Comparison of ENCODE assay signal across 25 mouse cellular contexts in genomic region chr9:45183266-45183665, GRCm38 (mm10). TPM values are rescaled to one million over a fixed set of nuclear protein-coding genes. Genes with fewer than 3 reads are reported as not detected.
DNase-seq lines count a peak whose midpoint lies in the region; ATAC-seq lines count a peak whose summit lies in the region.
"Had no signal": no experiment of that assay in that cellular context is flagged by ENCODE, and none has a peak within 500 bp of the region (broad histone marks: within the 10 kb centered on the region; RNA-seq: fewer than 3 reads in every experiment).

No protein-coding gene starts in this region.

- WGBS in forebrain, embryonic 11.5 days: 80% methylated on average over 6 of the region's 6 CpGs
- WGBS in forebrain, embryonic 14.5 days: 86% methylated on average over 6 of the region's 6 CpGs

- H3K9ac ChIP-seq in forebrain, embryonic 11.5 days (ENCODE audit: low read length): no peak overlapping the region
- H3K9ac ChIP-seq in forebrain, embryonic 14.5 days (ENCODE audit: low read length): no peak overlapping the region
- H3K9ac ChIP-seq: embryonic facial prominence, embryonic 13.5 days; forebrain, embryonic 13.5 days; hindbrain, embryonic 12.5 days had no signal

- H3K4me1 ChIP-seq in forebrain, embryonic 11.5 days (replicated peaks; ENCODE audit: control insufficient read depth, insufficient read depth, low read length): no peaks in the 10 kb centered on the region
- no peaks in the 10 kb centered on the region for H3K4me1 ChIP-seq in forebrain, embryonic 14.5 days (ENCODE audit: control insufficient read depth, insufficient read depth, low read length)
- H3K4me1 ChIP-seq: embryonic facial prominence, embryonic 13.5 days; forebrain, embryonic 13.5 days; heart, embryonic 10.5 days; hindbrain, embryonic 12.5 days had no signal

- no peak overlapping the region for H3K4me3 ChIP-seq in forebrain, embryonic 11.5 days (ENCODE audit: low read depth, low read length)
- no peak overlapping the region for H3K4me3 ChIP-seq in forebrain, embryonic 14.5 days (ENCODE audit: low read depth, low read length)
- H3K4me3 ChIP-seq: embryonic facial prominence, embryonic 13.5 days; forebrain, embryonic 13.5 days; gastrocnemius, adult 2 months; heart, embryonic 10.5 days; hindbrain, embryonic 12.5 days had no signal

- H3K27ac ChIP-seq in forebrain, embryonic 11.5 days (ENCODE audit: low read depth, low read length): no peak overlapping the region
- H3K27ac ChIP-seq in forebrain, embryonic 14.5 days (ENCODE audit: low read depth, low read length): no peak overlapping the region
- H3K27ac ChIP-seq: embryonic facial prominence, embryonic 13.5 days; forebrain, embryonic 13.5 days; gastrocnemius, adult 2 months; heart, embryonic 10.5 days; hindbrain, embryonic 12.5 days had no signal

- H3K4me2 ChIP-seq in forebrain, embryonic 11.5 days (ENCODE audit: low read depth, low read length, severe bottlenecking): no peak overlapping the region
- no peak overlapping the region for H3K4me2 ChIP-seq in forebrain, embryonic 14.5 days (ENCODE audit: low read length)
- H3K4me2 ChIP-seq: embryonic facial prominence, embryonic 13.5 days; forebrain, embryonic 13.5 days; hindbrain, embryonic 12.5 days had no signal

- H3K9me3 ChIP-seq in forebrain, embryonic 11.5 days (ENCODE audit: control insufficient read depth, low read length): no peaks in the 10 kb centered on the region
- no peaks in the 10 kb centered on the region for H3K9me3 ChIP-seq in forebrain, embryonic 14.5 days (replicated peaks; ENCODE audit: control insufficient read depth, low read length)
- H3K9me3 ChIP-seq: embryonic facial prominence, embryonic 13.5 days; forebrain, embryonic 13.5 days; heart, embryonic 10.5 days; hindbrain, embryonic 12.5 days had no signal

- H3K36me3 ChIP-seq in forebrain, embryonic 11.5 days (ENCODE audit: control insufficient read depth, insufficient read depth, low read length): no peaks in the 10 kb centered on the region
- H3K36me3 ChIP-seq in forebrain, embryonic 14.5 days (ENCODE audit: control insufficient read depth, insufficient read depth, low read length): no peaks in the 10 kb centered on the region
- H3K36me3 ChIP-seq: embryonic facial prominence, embryonic 13.5 days; heart, embryonic 10.5 days; hindbrain, embryonic 12.5 days had no signal

- intact Hi-C loops in left cerebral cortex, postnatal 4 days (cut with DNase I): no loop called here
- intact Hi-C loops in left cerebral cortex, postnatal 14 days (cut with DNase I): no loop called here

- ATAC-seq in forebrain, embryonic 11.5 days (replicated peaks; ENCODE audit: low FRiP score): no peak
- ATAC-seq in forebrain, embryonic 14.5 days: no peak
- ATAC-seq: forebrain, embryonic 13.5 days; hindbrain, embryonic 16.5 days; inflammation-experienced regulatory T-cells, adult 6 months had no signal

- peak; percentile 5 for DNase-seq in cerebellum, adult 9-11 months
- DNase-seq in cerebellum, adult 8-10 months: no peak
- peak; percentile 24 for DNase-seq in forebrain, embryonic 11.5 days (ENCODE audit: low spot score)
- no peak for DNase-seq in forebrain, embryonic 14.5 days (ENCODE audit: low spot score)
- peak; percentile 24 for DNase-seq in left cerebral cortex, postnatal 4 days
- DNase-seq in left cerebral cortex, postnatal 14 days (ENCODE audit: low spot score in 2 of 2): no peak
- DNase-seq in thymus, postnatal 4 days: peak; percentile 37
- no peak for DNase-seq in thymus, postnatal 25 days
- DNase-seq: adrenal gland, postnatal 10 days; cerebellum, adult 9-10 months; gastrocnemius, adult 2 months; gastrocnemius, postnatal 25 days; heart, postnatal 10 days; heart, postnatal 4 days had no signal

- no peaks in the 10 kb centered on the region for H3K27me3 ChIP-seq in forebrain, embryonic 11.5 days (ENCODE audit: control insufficient read depth, insufficient read depth, low read length)
- no peaks in the 10 kb centered on the region for H3K27me3 ChIP-seq in forebrain, embryonic 14.5 days (replicated peaks; ENCODE audit: control insufficient read depth, insufficient read depth, low read length)
- H3K27me3 ChIP-seq: embryonic facial prominence, embryonic 13.5 days; forebrain, embryonic 13.5 days; hindbrain, embryonic 12.5 days had no signal

RNA-seq across cellular contexts. Expression of gene BC049352, which starts 1.5 kb away (rescaled TPM):
- polyA plus RNA-seq in forebrain, embryonic 11.5 days (2014; fragmentation: Nextera tagmentation; extraction: Ambion mirVana): not detected in 2 replicates
- not detected in 2 replicates for polyA plus RNA-seq in forebrain, embryonic 14.5 days (2014; fragmentation: Nextera tagmentation; extraction: Ambion mirVana)
- total RNA-seq in left cerebral cortex, postnatal 4 days (2021): not detected
- total RNA-seq in left cerebral cortex, postnatal 14 days (2021): under 1 TPM; 0.55 to 0.66 TPM
- total RNA-seq: adrenal gland, postnatal 10 days; granulocyte monocyte progenitor cell, adult 5-6 weeks; heart, postnatal 10 days; heart, postnatal 4 days; MEL had no signal
- polyA plus RNA-seq: brain, embryonic 14.5 days; C2C12; forebrain, embryonic 13.5 days; heart, embryonic 10.5 days; heart, embryonic 14.5 days; hindbrain, embryonic 12.5 days; hindbrain, embryonic 16.5 days had no signal

RNA-seq across cellular contexts. Expression of gene Tmprss4, which starts 20.6 kb away (rescaled TPM):
- polyA plus RNA-seq in forebrain, embryonic 11.5 days (2014; fragmentation: Nextera tagmentation; extraction: Ambion mirVana): not detected in 2 replicates
- not detected in 2 replicates for polyA plus RNA-seq in forebrain, embryonic 14.5 days (2014; fragmentation: Nextera tagmentation; extraction: Ambion mirVana)
- total RNA-seq in left cerebral cortex, postnatal 4 days (2021): not detected
- total RNA-seq in left cerebral cortex, postnatal 14 days (2021): under 1 TPM in 1 of 2 experiments, not detected in 1; 0.25 TPM
- total RNA-seq: adrenal gland, postnatal 10 days; gastrocnemius, adult 2 months; gastrocnemius, postnatal 25 days; granulocyte monocyte progenitor cell, adult 5-6 weeks; heart, postnatal 10 days; heart, postnatal 4 days; MEL had no signal
- polyA plus RNA-seq: brain, embryonic 14.5 days; C2C12; forebrain, embryonic 13.5 days; heart, embryonic 10.5 days; heart, embryonic 14.5 days; hindbrain, embryonic 16.5 days; inflammation-experienced regulatory T-cells, adult 6 months had no signal

RNA-seq across cellular contexts. Expression of gene Scn4b, which starts 45.1 kb away (rescaled TPM):
- 0.19 and 0.21 TPM in 2 replicates for polyA plus RNA-seq in forebrain, embryonic 11.5 days (2014; fragmentation: Nextera tagmentation; extraction: Ambion mirVana)
- 0.11 and 0.12 TPM in 2 replicates for polyA plus RNA-seq in forebrain, embryonic 14.5 days (2014; fragmentation: Nextera tagmentation; extraction: Ambion mirVana)
- under 1 TPM; 0.70 to 0.89 TPM for total RNA-seq in left cerebral cortex, postnatal 4 days (2021)
- total RNA-seq in left cerebral cortex, postnatal 14 days (2021): 10 to 100 TPM; 11.3 to 16.2 TPM
- total RNA-seq: granulocyte monocyte progenitor cell, adult 5-6 weeks; MEL had no signal
- polyA plus RNA-seq: heart, embryonic 14.5 days; inflammation-experienced regulatory T-cells, adult 6 months had no signal

Comparison
In these comparisons a context has a peak if more than half of its experiments do, and no peak if none do; other contexts are left out.
1. DNase-seq: peak in cerebellum, adult 9-11 months (single experiment), forebrain, embryonic 11.5 days (single experiment), left cerebral cortex, postnatal 4 days (single experiment) and thymus, postnatal 4 days (single experiment); none in cerebellum, adult 8-10 months (single experiment), forebrain, embryonic 14.5 days (single experiment), left cerebral cortex, postnatal 14 days (0 of 2) and thymus, postnatal 25 days (single experiment).
2. RNA of gene Scn4b, which starts 45.1 kb away (total RNA-seq): 11.3 to 16.2 TPM in left cerebral cortex, postnatal 14 days; 0.70 to 0.89 TPM in left cerebral cortex, postnatal 4 days; every median in the first group is over 4 times any median in the second.